Mouse (Mus musculus) cortical plate, adult 2 months (tissue): ENCODE data around the gene Map4.
"Not testable (repeated sequence)": the region's sequence is repeated elsewhere in the genome, so short reads cannot be mapped to it uniquely, and the experiment has no call there.

Experiments
- CTCF ChIP-seq: fragments of 200-500 bp; IDR thresholded peaks from 2 replicates; pipeline ENCODE4 v1.5.1; 2011; ENCODE audit warnings: mild to moderate bottlenecking, control low read depth, low read length; ENCODE audit not compliant: insufficient read depth; ENCODE audit errors: extremely low read depth
- POLR2A ChIP-seq: fragments of 200-500 bp; IDR thresholded peaks from 2 replicates; pipeline ENCODE4 v1.6.1; 2011; ENCODE audit warnings: mild to moderate bottlenecking, low read length, control low read depth; ENCODE audit not compliant: insufficient read depth; ENCODE audit errors: extremely low read depth

- TF ChIP-seq POLR2A, CTCF: not testable (repeated sequence)
Measured at GRCm38 (mm10) chr9:109980223-109980622, 49.0 kb downstream of the Map4 start.
